Mouse (Mus musculus): ENCODE data around the gene Clybl.

GRCm38 (mm10) chr14:122296399-122296798 lies 114.9 kb downstream of the Clybl start:
- TF ChIP-seq POLR2A (IDR thresholded peaks at IDR 0.05; ENCODE audit: borderline replicate concordance, control insufficient read depth, low read depth, low read length) (no peak), CTCF (IDR thresholded peaks at IDR 0.05; ENCODE audit: control insufficient read depth, insufficient read depth, low read length) (no peak)
